Comparison of ENCODE assay signal across 18 mouse cellular contexts in genomic region chr14:17414246-17414888, GRCm38 (mm10).
A peak's percentile ranks its signal among the peaks of the same experiment; 100 is the strongest.
DNase-seq lines count a peak whose midpoint lies in the region; ATAC-seq and TF ChIP-seq lines count a peak whose summit lies in the region.
"Had no signal": no experiment of that assay in that cellular context is flagged by ENCODE, and none has a peak within 500 bp of the region (broad histone marks: within the 10 kb centered on the region; RNA-seq: fewer than 3 reads in every experiment).

No protein-coding gene starts in this region.

- H3K36me3 ChIP-seq in liver, embryonic 16.5 days (ENCODE audit: control insufficient read depth, insufficient read depth) = no peaks in the 10 kb centered on the region
- no peaks in the 10 kb centered on the region for H3K36me3 ChIP-seq in hindbrain, embryonic 13.5 days
- H3K36me3 ChIP-seq: embryonic facial prominence, embryonic 15.5 days; heart, embryonic 10.5 days; limb, embryonic 10.5 days; lung, embryonic 15.5 days; neural tube, embryonic 13.5 days had no signal

- 55% methylated on average over 6 of the region's 6 CpGs for WGBS in lung, adult 2 months
- WGBS in liver, embryonic 16.5 days (ENCODE audit: insufficient replicate concordance) = 42% methylated on average over 6 of the region's 6 CpGs
- 87% methylated on average over 6 of the region's 6 CpGs for WGBS in hindbrain, embryonic 13.5 days

- H3K4me3 ChIP-seq in lung, adult 2 months (replicated peaks; ENCODE audit: extremely low read depth, low read depth, low read length) = no peak overlapping the region
- no peak overlapping the region for H3K4me3 ChIP-seq in liver, embryonic 16.5 days (ENCODE audit: low read depth, low read length)
- no peak overlapping the region for H3K4me3 ChIP-seq in hindbrain, embryonic 13.5 days
- H3K4me3 ChIP-seq: embryonic facial prominence, embryonic 15.5 days; gastrocnemius, adult 2 months; heart, embryonic 10.5 days; limb, embryonic 10.5 days; lung, embryonic 15.5 days; neural tube, embryonic 13.5 days had no signal

- no peaks in the 10 kb centered on the region for H3K9me3 ChIP-seq in liver, embryonic 16.5 days (replicated peaks; ENCODE audit: control insufficient read depth, low read length)
- no peaks in the 10 kb centered on the region for H3K9me3 ChIP-seq in hindbrain, embryonic 13.5 days
- H3K9me3 ChIP-seq: embryonic facial prominence, embryonic 15.5 days; heart, embryonic 10.5 days; limb, embryonic 10.5 days; lung, embryonic 15.5 days; neural tube, embryonic 13.5 days had no signal

- TF ChIP-seq POLR2A in lung, adult 2 months (IDR thresholded peaks at IDR 0.05; ENCODE audit: borderline replicate concordance, extremely low read depth, low read depth, low read length) = no peak

- H3K4me2 ChIP-seq in liver, embryonic 16.5 days (ENCODE audit: low read depth, low read length) = no peak overlapping the region
- no peak overlapping the region for H3K4me2 ChIP-seq in hindbrain, embryonic 13.5 days
- H3K4me2 ChIP-seq: embryonic facial prominence, embryonic 15.5 days; lung, embryonic 15.5 days; neural tube, embryonic 13.5 days had no signal

- no peak overlapping the region for H3K9ac ChIP-seq in liver, embryonic 16.5 days (ENCODE audit: low read depth, low read length)
- H3K9ac ChIP-seq in hindbrain, embryonic 13.5 days = no peak overlapping the region
- H3K9ac ChIP-seq: embryonic facial prominence, embryonic 15.5 days; lung, embryonic 15.5 days; neural tube, embryonic 13.5 days had no signal

- H3K4me1 ChIP-seq in lung, adult 2 months (ENCODE audit: control insufficient read depth, insufficient read depth, low read length) = peaks cover 6% of the 10 kb centered on the region
- no peaks in the 10 kb centered on the region for H3K4me1 ChIP-seq in liver, embryonic 16.5 days (ENCODE audit: control insufficient read depth, low read depth, low read length)
- no peaks in the 10 kb centered on the region for H3K4me1 ChIP-seq in hindbrain, embryonic 13.5 days (replicated peaks)
- H3K4me1 ChIP-seq: embryonic facial prominence, embryonic 15.5 days; neural tube, embryonic 13.5 days had no signal

- no peak for TF ChIP-seq CTCF in lung, adult 2 months (IDR thresholded peaks at IDR 0.05; ENCODE audit: insufficient read depth, low read length)

- peak; percentile 45; the same call in 1 of the 2 replicates for ATAC-seq in liver, embryonic 16.5 days (ENCODE audit: low read depth)
- no peak for ATAC-seq in hindbrain, embryonic 13.5 days (ENCODE audit: low FRiP score)
- ATAC-seq: forebrain, embryonic 16.5 days; midbrain, embryonic 16.5 days had no signal

- H3K27ac ChIP-seq in liver, embryonic 16.5 days (ENCODE audit: low read length) = no peak overlapping the region
- no peak overlapping the region for H3K27ac ChIP-seq in hindbrain, embryonic 13.5 days
- H3K27ac ChIP-seq: embryonic facial prominence, embryonic 15.5 days; gastrocnemius, adult 2 months; heart, embryonic 10.5 days; limb, embryonic 10.5 days; lung, embryonic 15.5 days; neural tube, embryonic 13.5 days had no signal

- DNase-seq in lung, postnatal 36 days = peak; percentile 48
- no peak for DNase-seq in lung, adult 2 months
- DNase-seq in adipocyte (ENCODE audit: low spot score) = peak; percentile 52
- no peak for DNase-seq in urinary bladder, postnatal 14 days (ENCODE audit: low spot score)
- no peak for DNase-seq in layer of hippocampus, adult 11-12 months (ENCODE audit: low spot score)
- DNase-seq: adrenal gland, postnatal 36 days; gastrocnemius, adult 2 months; kidney, postnatal 14 days; retina, postnatal 1 day had no signal

- H3K27me3 ChIP-seq in liver, embryonic 16.5 days (ENCODE audit: control insufficient read depth, insufficient read depth, low read depth, low read length) = no peaks in the 10 kb centered on the region
- no peaks in the 10 kb centered on the region for H3K27me3 ChIP-seq in hindbrain, embryonic 13.5 days
- H3K27me3 ChIP-seq: embryonic facial prominence, embryonic 15.5 days; lung, embryonic 15.5 days; neural tube, embryonic 13.5 days had no signal

Comparison
In these comparisons a context has a peak if more than half of its experiments do, and no peak if none do; other contexts are left out.
1. DNase-seq: peak in lung, postnatal 36 days (single experiment) and adipocyte (single experiment); none in lung, adult 2 months (single experiment), urinary bladder, postnatal 14 days (single experiment) and layer of hippocampus, adult 11-12 months (single experiment).